Mouse (Mus musculus) left cerebral cortex, adult 18-20 months (tissue): Measurements from ENCODE around the gene Ppp5c. TPM values are rescaled to one million over a fixed set of nuclear protein-coding genes. Genes with fewer than 3 reads are reported as not detected.

ENCODE experiments used
- DNase-seq, 2 experiments: peaks; one replicate each; pipeline ENCODE4 v3.0.0; 2021 to 2022; ENCODE audit warnings: low spot score in 2 of 2, mixed read lengths in 1 of 2
- total RNA-seq, 2 experiments: library from RNA; stranded (reverse); gene quantifications; 2 replicates each; pipeline ENCODE4 v1.2.3; 2021

Ppp5c gene
- total RNA-seq, 2 experiments from 2014 or later = 147 to 181 TPM

DNA sequence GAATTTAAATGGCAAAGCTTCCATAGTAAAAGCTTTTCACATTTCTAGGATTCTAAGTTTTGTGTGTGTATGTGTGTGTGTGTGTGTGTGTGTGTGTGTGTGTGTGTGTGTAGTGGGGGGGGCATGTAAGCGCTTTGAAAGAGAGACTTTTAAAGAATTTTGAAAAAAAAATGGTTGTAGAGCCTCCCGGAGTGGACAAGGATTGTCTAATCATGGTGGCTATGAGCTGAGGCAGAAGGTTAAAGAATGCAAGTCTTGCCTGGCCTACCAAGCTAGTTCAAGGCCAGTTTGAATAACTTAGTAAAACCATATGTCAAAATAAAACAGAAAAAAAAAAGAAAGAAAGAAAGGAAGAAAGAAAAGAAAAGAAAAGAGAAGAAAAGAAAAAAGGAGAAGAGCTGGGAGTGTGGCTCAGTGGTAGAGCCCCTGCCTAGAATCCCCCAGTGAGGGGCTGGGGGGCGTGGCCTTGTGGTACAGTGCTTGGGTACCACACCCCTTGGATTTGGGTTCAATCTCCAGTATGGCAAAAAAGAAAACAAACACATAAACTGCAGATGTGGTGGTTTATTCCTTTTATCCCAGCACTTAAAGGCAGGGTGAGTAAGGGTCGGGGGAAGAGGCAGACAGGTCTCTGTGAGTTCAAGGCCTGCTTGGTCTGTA, 27.7 kb upstream of the Ppp5c start:
- DNase-seq = no peak

DNA sequence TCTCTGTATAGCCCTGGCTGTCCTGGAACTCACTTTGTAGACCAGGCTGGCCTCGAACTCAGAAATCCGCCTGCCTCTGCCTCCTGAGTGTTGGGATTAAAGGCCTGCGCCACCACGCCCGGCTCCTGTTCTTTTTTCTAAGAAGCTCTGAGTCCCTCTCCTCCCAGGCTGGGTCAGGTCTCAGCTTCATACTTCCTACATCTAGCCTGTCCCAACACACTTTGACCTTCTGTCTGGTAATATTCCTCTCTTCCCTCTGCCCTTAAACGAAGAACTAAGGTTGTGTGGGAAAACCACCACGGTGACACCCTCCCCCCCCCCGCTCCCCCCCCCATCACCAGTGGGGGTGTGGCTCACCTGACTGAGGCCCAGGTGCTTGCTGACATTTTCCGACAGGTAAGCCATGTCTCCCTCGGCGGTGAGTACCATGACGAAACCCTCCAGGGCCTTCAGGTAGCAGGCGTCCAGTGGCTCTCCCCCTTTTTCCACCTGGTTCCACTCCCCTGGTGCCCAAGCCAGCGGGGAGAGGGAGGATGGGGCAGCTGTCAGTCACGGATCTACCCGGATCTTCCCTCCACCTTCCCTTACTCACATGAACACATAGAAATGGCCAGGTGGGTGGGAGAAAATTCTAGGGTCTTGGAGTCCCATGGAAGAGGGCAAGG, 26.7 kb upstream of the Ppp5c start:
- DNase-seq = no peak

DNA sequence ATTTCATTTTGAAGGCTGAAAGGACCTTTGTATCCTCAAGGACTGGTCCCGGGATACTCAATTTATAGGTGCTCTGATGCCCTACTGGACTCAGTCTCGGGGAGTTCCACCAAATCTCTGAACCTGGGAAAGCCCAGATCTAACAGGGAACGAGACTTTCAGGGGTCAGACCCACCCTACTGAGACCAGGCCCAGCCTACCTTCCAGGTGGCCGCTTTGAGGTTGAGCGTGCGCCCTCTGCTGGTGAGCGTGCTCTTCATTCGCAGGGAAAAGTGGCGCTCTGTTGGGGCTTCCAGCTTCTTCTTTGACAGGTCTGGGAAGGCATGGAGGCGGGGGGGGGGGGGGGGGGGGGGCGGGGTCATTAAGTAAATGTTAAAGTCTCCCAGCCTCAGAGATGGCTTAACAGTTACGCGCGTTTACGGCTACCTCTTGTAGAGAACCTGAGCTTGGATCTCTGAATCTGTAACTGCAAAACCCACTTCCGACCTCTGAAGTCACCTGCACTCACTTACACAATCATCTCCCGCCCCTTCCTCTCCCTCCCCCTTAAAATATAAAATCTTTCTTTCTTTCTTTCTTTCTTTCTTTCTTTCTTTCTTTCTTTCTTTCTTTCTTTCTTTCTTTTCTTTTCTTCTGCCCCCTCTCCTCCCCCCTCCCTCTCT, 23.3 kb upstream of the Ppp5c start:
- DNase-seq = peak; percentile 73 to 75

DNA sequence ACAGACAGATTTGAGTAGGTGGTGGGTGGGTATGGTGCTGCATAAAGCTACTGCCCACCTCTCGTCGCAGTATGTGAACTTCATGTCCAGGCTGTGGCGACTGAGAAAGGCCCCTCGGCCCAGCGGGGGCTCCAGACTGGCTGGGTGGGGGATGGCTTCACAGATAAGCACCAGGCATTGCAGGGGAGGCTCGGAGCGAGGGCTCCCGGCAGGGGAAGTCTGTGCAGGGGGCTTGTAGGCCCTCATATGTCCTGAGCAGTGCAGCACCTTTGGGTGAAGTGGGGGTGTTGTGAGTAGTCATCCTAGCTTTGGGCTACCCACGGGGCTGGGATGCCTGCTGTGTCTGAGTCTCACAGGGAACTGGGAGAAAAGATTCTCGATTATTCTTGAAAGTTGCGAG, 22.8 kb upstream of the Ppp5c start:
- DNase-seq = no peak

DNA sequence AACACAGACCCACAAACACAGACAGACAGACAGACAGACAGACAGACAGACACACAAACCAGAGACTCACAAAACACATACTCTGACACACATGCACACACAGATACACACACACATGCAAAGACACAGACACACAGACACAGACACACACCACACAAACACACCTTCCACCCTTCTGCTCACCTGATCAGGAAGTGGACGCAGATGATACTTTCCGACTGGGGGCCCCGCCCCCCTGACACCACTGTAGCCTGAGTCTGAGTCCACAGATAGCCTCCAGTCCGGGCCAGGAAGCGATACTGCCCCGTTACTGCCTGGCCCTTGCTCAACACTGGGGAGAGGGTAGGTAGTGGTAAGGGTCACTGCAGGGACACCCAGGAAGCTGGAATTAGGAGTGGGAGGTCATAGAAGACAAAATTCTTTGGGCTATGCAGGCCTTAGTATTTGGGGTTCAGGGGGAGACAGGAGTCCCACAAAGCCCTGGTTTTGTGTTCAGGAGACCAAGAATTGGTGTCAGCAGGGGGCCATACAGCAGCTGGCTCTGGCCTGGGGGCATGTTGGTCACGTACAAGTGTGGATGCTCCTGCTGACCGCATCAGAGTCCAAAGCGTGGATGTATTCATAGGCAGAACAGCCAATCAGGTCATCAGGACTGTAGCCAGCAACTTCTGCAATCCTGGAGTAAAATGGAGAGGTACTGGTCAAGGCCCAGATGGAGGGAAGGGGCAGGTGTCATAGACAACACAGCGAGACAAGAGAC, 20.9 kb upstream of the Ppp5c start:
- no peak for DNase-seq

DNA sequence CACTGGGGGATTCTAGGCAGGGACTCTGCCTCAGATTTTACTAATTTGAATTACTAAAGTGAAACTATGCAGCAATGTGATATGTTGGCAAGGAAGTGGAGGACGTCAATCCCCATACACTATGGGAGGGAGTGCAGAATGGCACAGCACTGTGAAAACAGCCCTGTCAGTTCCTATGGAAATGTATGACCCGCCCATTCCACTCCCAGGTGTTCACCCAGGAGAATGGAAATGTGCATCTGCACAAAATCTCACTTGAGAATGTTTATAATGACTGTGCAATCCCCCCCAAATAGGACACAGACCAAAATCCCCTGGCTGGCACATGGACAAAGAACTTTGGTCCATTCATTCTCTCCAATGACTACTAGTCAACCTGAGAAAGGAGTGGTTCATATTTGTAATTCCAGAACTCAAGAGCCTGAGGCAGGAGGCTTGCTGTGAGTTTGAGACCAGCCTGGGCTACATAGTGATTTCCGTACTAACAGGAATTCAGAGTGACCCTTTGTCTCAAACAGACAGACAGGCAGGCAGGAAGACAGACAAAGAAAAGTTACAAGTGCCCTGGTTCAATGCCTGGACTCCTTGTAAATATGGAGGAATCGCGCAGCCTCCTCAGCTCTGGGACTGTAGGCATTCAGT, 19.4 kb upstream of the Ppp5c start:
- DNase-seq = no peak

DNA sequence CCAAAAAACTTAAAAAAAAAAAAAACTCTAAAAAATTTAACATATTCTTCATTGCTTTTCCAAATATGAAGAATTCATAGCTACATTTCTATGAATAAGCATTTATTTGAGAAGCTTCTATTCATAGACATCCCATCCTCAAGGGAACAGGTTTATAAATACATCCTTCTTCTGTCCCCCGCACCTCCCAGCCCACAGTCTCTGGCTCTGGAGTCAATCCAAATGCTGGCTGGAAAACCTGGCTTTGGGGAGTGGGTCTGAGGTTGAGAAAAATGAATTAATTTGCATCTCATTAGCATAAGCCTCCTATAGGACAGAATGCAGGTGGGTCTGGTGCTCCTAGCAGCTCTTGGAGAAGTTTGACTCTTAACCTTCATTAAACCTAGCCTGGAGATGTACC, 18.0 kb upstream of the Ppp5c start:
- peak; percentile 53 for DNase-seq

DNA sequence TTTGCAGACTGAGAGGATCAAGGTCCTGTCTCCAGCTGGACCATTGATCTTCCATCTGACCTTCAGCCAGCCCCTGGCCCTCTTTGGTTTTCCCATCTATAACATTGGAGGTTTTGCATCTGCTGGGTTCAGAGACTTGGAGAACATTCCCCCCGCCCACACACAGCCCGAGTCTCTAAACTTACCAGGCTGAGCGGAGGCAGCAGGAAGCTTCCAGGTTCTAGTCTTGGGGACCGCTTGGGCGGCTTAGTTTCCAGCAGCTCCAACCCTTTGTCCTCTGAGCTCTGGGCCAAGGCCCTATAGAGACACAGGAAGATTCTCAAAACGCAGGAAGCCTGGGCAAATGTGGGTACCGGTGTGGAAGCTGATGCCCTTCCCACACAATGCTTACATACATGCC, 11.6 kb upstream of the Ppp5c start:
- DNase-seq = peak; percentile 56 to 57

DNA sequence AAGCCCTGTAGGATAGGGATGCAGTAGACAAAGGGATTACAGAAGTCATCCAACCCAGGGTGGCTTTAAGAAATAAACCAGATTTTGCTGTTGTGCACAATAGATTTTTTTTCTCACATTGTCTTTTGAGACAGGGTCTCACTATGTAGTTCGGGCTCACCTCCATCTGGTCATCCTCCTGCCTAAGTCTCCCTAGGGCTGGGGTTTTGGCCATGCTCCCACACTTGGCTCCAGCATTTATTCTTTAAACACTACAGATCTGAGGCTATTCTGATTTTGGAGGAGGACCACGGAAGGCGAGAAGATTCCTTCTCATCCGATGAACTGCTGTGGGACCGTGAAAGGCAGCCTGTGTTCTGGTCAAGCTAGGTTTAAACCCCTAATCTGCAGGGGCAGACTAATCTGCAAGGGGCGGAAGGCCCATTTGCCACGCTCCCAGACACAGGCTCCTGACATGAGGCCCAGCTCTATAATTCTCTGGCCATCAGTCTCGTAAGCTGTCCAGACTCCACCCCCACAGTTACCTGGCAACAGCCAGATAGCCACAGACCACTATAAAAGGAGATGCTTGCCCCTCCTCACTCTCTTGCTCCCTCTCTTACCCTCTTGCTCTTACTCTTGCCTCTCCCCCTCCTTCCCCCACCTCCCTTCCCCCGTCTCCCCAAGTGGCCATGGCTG, 10.4 kb upstream of the Ppp5c start:
- no peak for DNase-seq

DNA sequence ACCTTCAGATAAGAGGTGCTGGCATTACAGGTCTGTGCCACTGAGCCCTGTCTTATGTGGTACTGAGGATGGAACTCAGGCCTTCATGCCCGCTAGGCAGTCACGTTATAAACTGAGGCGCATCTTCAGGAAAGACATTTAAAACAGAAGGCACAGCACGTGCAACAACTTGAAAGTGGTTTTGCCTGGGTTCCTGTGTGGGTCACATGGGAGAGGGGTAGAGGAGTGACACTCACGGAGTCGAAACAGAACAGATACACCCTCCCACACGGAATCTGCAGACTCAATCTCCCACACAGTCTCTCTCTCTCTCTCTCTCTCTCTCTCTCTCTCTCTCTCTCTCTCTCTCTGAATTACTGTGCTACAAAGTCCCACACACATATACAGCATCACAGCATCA, 2.5 kb upstream of the Ppp5c start:
- DNase-seq = no peak

DNA sequence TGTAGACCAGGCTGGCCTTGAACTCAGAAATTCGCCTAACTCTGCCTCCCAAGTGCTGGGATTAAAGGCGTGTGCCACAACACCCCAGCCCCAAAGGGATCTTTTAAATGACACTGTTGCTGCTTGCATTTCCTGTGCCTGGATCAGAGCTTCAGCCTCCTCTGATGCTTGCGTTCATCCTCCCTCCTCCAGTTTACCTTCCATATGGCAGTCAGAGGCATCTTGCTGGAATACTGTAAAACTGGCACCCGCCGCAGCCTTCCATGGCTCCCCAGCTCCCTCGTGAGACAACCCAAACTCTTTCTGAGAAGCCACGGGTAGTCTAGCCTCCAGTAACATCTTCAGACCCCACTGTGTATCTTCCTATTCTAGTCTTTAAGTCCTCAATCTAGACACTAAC, 1.2 kb upstream of the Ppp5c start:
- peak; percentile 48 to 62 for DNase-seq

DNA sequence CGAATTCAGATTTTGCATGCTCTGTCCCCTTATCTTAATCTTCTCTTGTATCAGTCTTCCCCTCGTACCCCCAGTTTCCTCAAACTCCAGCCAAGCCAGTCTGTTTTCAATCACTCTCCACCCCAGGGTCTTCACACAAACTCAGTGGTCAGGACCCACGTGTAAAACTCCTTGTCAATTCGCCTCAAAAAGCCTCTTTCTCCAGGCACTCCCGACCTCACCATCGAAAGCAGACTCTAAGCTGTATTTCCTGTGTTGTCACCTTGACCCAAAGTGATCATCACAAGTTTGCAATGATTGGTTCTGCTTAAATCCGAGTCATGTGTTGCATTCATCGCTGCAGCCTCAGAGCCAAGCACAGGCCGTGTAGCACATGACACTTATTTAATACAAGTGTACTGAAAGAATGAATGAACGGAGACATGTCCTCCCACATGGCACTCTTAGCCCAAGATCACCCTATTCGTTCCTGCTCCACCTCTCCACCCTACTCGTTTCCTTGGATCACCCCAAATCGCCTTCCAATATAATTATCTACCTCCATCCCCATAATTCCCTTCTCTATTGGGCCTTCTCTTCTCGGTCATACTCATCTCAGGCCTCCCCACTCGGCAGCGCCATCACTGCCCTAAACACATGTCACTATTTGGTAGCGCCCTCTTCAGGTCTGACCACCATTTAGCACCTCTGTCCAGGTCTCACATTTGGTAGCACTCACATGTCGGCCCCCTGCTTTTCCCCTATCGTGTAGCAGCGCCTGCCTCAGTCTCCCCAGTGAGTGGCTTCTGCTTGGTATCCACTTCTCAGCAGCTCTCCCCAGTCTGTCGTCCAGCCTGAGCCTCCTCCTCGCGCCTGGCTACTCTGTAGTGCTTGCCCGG, 775 bp downstream of the Ppp5c start:
- peak in 1 of 2 experiments; percentile 55 for DNase-seq

DNA sequence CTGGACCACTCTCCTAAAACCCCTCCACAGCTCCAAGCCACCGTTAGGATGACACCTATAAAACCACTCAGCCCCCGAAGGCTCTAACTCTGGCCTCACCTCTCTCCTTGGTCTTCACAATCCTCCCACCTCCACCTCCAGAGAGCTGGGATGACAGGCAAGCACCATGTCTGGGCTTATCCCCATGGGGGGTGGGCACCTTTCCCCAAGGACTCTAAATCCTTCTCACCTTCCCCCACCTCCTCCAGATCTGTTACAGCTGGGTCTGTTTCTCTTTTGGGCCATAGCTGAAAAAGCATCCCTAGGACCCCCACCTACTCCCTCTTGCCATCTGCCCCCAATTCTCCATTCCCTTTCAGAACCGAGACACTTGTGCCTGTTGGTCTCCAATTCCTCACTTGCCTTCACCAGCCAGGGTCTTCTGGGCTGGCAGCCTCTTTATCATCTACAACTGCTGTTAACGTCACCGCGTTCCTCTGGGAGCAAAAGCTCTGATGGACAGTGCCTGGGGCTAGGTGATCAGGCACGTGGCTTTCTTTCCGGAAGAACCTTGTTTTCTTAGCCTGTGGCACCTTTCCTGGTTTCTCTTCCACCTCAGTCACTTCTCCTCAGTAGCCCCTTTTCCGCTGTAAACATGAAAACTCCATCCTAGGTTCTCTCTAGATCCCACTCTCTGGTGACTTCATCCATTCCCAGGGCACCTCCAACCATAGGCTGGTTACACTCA, 1.7 kb downstream of the Ppp5c start:
- no peak for DNase-seq

DNA sequence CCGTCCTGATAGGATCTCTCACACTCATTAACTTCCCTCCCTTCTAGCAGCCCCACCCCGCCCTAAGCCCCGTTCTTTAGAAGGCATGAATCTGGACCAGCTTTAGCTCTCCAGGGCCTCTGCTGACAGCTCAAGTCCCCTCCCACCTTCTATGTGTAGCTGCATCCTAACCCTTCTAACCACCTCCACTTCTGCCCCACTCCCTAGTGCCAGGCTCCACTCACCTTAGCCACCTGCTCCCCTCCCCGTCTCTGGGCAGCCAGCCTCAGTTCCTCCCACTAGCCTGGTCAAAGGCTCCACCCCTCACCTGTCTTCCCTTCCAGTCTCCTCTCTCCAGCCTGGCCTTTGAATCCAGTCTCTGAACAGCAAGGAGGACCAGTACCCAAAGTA, 2.2 kb downstream of the Ppp5c start:
- DNase-seq = no peak

DNA sequence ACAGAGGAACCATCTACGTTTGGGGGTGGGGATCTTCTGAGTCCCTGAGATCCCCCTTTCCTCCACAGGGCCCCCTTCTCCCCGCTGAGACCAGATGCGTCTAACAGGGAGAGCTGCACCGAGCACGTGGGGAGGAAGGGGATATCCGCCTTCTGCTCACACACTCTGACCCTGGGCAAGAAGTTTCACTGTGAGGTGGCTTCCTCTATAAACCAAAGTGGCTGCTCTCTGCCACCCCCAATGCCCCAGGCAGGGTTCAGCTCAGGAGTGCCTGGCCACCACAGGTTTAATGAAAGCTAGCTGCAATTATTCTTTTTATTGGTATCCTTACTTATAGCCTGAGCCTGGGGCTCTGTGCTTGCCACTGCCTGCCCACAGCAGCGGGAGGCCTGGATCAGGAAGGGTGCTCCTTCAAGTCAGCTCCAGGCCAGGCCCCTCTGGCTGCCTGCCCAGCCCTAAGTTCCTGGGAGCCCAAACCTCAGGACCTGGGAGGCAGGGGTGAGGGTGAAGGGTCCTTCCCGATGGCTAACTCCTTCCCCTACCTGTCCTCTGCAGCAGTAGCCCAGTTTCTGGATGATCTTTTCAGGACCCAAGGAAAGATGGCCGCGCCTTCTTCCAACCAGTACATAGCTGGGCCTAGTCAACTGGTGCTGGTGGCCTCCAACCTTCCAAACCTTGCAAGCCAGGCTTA, 2.8 kb downstream of the Ppp5c start:
- no peak for DNase-seq

DNA sequence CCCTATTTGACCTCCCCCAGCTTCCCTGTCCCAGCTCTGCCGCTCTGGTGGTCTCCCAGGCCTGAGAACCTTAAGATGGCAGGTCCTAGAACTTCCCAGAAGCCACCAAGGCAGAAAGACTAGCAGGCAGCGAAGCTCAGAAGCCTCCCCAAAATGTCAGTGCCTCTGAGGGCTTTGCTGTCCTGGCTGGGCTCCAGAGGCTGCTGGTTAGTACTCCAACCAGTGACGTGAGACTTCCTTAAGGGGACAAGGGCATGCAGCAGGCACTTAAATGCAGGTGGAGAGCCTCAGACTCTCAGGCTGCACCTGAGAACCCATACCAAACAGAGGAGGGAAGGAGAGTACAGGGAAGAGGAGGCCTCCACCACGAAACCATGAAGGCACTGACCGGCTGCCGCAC, 3.6 kb downstream of the Ppp5c start:
- no peak for DNase-seq

DNA sequence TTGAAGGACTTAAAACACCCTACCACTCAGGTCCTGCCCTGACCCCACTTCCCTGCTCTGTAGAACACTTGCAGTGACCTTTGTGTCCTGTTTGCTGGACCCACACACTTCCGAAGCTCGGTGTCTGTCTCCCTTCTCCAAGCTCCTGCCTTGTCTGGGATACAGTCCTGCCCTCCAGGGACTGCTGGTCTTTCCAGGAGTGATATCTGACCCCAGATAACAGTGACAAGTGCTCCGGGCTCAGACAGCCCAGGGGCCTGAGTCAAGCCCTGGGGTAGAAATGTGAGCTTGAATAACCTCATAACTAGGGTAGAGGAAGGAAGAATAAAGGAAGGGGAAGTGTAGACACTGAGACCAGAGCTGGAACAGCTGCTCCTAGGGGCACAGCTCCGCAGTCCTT, 4.0 kb downstream of the Ppp5c start:
- DNase-seq = no peak

DNA sequence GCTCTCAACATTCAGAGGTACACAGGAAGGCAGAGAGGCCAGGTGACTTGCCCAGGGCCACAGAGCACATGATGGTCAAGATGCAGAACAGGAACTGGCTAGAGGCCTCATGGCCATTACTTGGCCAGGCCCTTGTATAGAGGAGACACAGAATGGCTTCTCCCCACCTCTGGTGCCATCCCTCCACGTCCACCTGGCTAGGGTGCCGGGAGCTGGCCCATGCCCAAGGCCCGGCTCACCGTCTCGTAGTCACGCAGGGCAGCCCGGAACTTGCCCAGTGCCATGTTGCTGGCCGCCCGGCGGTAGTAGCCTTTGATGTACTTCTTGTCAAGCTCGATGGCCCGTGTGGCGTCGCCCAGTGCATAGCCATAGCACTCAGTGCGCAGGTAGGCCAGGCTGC, 5.5 kb downstream of the Ppp5c start:
- DNase-seq = no peak
